Mouse (Mus musculus) bone marrow, adult 2 months (tissue): ENCODE measurements around the gene Rcan2.

Source experiments
- CTCF ChIP-seq: fragments of 200-500 bp; IDR thresholded peaks from 2 replicates; pipeline ENCODE4 v1.5.1; 2011; ENCODE audit warnings: low read length, control low read depth; ENCODE audit not compliant: control insufficient read depth, insufficient read depth
- POLR2A ChIP-seq: fragments of 200-500 bp; IDR thresholded peaks from 2 replicates; pipeline ENCODE4 v1.6.1; 2011; ENCODE audit warnings: low read depth, mild to moderate bottlenecking, control low read depth, low read length, borderline replicate concordance; ENCODE audit not compliant: control insufficient read depth

DNA sequence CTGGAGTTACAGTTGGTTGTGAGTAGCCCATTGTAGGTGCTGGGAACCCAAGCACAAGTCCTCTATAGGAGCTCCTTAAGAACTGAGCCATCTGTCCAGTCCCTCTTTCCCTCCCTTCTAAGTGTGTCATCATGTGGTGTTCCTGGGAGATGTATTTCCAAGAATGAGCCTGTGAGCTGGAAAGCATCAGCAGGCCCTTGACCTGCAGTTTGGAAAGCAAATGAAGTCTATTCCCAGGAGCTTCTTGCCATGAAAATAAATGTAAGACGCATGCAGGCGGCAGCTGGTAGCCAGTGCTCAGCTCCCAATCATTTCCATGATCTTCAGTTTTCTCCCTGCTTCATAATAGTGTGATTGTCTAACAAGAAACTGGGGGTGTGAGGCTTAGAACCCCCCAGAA is 203.2 kb downstream of the Rcan2 start:
- TF ChIP-seq POLR2A (no peak), CTCF (no peak)
